Mouse (Mus musculus) kidney, adult 18-20 months (tissue): ENCODE measurements at regions not wholly inside any gene's neighbourhood (a gene's known extent, or its start where the extent isn't known, plus 50 kb on each side); places are given as distances from the start of the nearest gene placed in this dataset.
A peak's percentile ranks its signal among the peaks of the same experiment; 100 is the strongest.
"Not testable (repeated sequence)": the region's sequence is repeated elsewhere in the genome, so short reads cannot be mapped to it uniquely, and the experiment has no call there.

Experiments used
- DNase-seq: peaks from one replicate; pipeline ENCODE4 v3.0.0; 2021

GRCm38 (mm10) chr4:131163782-131164315, 219.7 kb downstream of the Matn1 start:
- no peak for DNase-seq

GRCm38 (mm10) chr4:131166574-131167270, 222.5 kb downstream of the Matn1 start:
- no peak for DNase-seq

- no peak for DNase-seq
These were observed 223.7 kb downstream of the Matn1 start for GRCm38 (mm10) chr4:131167921-131168320.

- peak; percentile 3 for DNase-seq
These were observed 229.7 kb downstream of the Matn1 start for GRCm38 (mm10) chr4:131173783-131174460.

GRCm38 (mm10) chr4:131176701-131177100, 232.5 kb downstream of the Matn1 start:
- no peak for DNase-seq

- no peak for DNase-seq
These were observed 233.7 kb downstream of the Matn1 start for GRCm38 (mm10) chr4:131177889-131178288.

- DNase-seq, result not testable (repeated sequence)
These were observed 234.5 kb downstream of the Matn1 start for GRCm38 (mm10) chr4:131178642-131179041.

- DNase-seq, result no peak
These were observed 243.9 kb downstream of the Matn1 start for GRCm38 (mm10) chr4:131188066-131188465.

GRCm38 (mm10) chr4:131191106-131191880, 247.1 kb downstream of the Matn1 start:
- no peak for DNase-seq

GRCm38 (mm10) chr4:131193900-131194419, 249.8 kb downstream of the Matn1 start:
- DNase-seq, result no peak

- DNase-seq, result no peak
These were observed 252.0 kb downstream of the Matn1 start for GRCm38 (mm10) chr4:131196147-131196546.

GRCm38 (mm10) chr4:131203721-131204120, 259.5 kb downstream of the Matn1 start:
- DNase-seq, result no peak

- DNase-seq, result no peak
These were observed 260.5 kb downstream of the Matn1 start for GRCm38 (mm10) chr4:131204722-131205121.

GRCm38 (mm10) chr4:131205127-131205526, 260.9 kb downstream of the Matn1 start:
- DNase-seq, result no peak

GRCm38 (mm10) chr4:131205685-131206084, 261.5 kb downstream of the Matn1 start:
- no peak for DNase-seq

GRCm38 (mm10) chr4:131206181-131206885, 262.1 kb downstream of the Matn1 start:
- no peak for DNase-seq

GRCm38 (mm10) chr4:131206886-131207200, 262.7 kb downstream of the Matn1 start:
- no peak for DNase-seq

- no peak for DNase-seq
These were observed 263.1 kb downstream of the Matn1 start for GRCm38 (mm10) chr4:131207249-131207648.

GRCm38 (mm10) chr4:131208166-131208565, 264.0 kb downstream of the Matn1 start:
- no peak for DNase-seq

- no peak for DNase-seq
These were observed 264.5 kb downstream of the Matn1 start for GRCm38 (mm10) chr4:131208637-131209036.

GRCm38 (mm10) chr4:131212711-131213110, 268.5 kb downstream of the Matn1 start:
- DNase-seq, result no peak

- no peak for DNase-seq
These were observed 271.5 kb downstream of the Matn1 start for GRCm38 (mm10) chr4:131215682-131216081.

GRCm38 (mm10) chr4:131216361-131216760, 272.2 kb downstream of the Matn1 start:
- no peak for DNase-seq
